Mouse (Mus musculus): ENCODE results near the gene Kcnip1. TPM values are rescaled to one million over a fixed set of nuclear protein-coding genes. Genes with fewer than 3 reads are reported as not detected.

Gene Kcnip1
- polyA plus RNA-seq, 1 experiment = 32.2 TPM

DNA sequence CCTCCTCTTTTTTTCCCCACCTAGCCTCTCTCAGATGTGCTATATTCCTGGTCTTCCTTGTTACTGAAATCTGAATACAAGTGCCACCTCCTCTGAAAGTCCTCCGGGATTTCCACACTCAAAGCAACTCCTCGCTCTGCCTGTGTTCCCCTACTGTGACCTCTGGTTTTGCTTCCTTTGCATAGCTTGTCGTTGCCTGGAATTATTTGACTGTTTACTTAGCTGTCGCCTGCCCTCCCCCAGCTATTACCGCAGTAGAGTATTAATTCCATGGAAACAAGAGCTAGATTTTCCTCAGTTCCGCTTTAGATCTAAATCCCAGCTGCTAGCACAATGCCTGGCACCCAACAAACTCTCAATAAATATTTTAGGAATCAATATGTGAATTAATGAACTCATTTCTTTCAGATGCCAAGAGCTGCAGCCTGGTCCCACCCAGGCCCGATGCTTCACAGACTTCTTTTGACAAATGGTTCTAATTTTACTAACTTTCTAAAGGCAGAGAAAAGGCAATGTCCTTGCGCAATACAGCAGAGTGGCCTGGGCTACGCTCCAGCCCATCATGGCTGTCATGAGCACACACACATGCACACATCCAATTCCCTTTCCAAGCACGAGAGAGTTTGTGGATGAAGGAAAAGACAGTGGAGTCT is 192.4 kb downstream of the Kcnip1 start:
- no peak overlapping the region for H3K27ac ChIP-seq (ENCODE audit: insufficient read depth, low read length)
- H3K4me3 ChIP-seq (ENCODE audit: insufficient read depth, low read length) = no peak overlapping the region
- no peaks in the 10 kb centered on the region for H3K4me1 ChIP-seq (ENCODE audit: control insufficient read depth, insufficient read depth, low read length)
- TF ChIP-seq CTCF (IDR thresholded peaks at IDR 0.05; ENCODE audit: extremely low read depth, insufficient read depth, low read length) (no peak), POLR2A (IDR thresholded peaks at IDR 0.05; ENCODE audit: extremely low read depth, insufficient read depth, low read length) (no peak)

DNA sequence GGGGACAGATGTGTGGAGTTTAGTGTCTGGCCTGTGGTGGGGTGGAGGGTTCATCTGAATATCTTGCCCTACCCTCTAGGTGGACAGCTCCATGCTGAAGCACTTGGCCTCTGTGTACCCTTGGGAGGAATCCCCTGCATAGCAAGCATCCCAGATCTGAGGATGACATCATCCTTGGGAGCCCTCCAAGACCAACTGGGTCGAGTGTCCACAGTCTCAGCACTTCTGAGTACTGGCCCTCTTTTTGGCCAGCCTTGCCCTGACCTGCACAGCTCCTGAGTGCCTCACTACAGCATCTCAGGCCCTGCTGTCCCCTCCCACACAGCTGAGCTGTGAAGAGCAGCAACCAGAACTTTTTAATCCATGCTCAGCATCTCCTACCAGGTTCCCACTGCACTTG is 193.0 kb downstream of the Kcnip1 start:
- Histone ChIP-seq H3K27ac (ENCODE audit: insufficient read depth, low read length) (no peak overlapping the region), H3K4me3 (ENCODE audit: insufficient read depth, low read length) (no peak overlapping the region), H3K4me1 (ENCODE audit: control insufficient read depth, insufficient read depth, low read length) (no peaks in the 10 kb centered on the region)
- TF ChIP-seq POLR2A (IDR thresholded peaks at IDR 0.05; ENCODE audit: extremely low read depth, insufficient read depth, low read length) = no peak
- TF ChIP-seq CTCF (IDR thresholded peaks at IDR 0.05; ENCODE audit: extremely low read depth, insufficient read depth, low read length) = no peak

DNA sequence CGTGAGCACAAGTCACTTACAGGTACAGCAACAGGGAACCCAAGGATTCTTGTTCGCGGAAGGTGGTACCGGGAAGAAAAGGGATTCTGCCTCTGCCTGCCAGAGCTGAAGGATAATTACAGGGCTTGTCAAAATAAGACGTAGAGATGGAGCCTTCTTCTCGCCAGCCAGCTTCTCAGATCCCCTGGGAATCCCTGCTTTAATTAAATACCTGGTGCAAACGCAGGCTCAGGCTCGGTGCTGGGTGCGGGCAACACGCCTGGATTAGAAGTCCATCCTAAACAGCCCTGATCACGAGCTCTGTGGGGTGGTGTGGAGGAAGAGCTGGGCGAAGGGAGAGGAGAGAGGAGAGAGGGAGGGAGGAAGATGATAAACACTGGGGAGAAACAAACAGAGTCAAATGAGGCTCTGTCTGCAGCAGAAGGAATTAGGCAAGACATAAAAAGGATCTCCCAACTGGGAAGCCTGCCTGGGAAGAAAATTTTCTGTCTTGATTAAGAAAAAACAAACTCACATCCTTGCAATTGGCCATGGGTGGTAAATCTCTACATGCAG is 194.8 kb downstream of the Kcnip1 start:
- TF ChIP-seq POLR2A (IDR thresholded peaks at IDR 0.05; ENCODE audit: extremely low read depth, insufficient read depth, low read length) (no peak), CTCF (IDR thresholded peaks at IDR 0.05; ENCODE audit: extremely low read depth, insufficient read depth, low read length) (no peak)
- no peak overlapping the region for H3K4me3 ChIP-seq (ENCODE audit: insufficient read depth, low read length)
- no peak overlapping the region for H3K27ac ChIP-seq (ENCODE audit: insufficient read depth, low read length)
- no peaks in the 10 kb centered on the region for H3K4me1 ChIP-seq (ENCODE audit: control insufficient read depth, insufficient read depth, low read length)

DNA sequence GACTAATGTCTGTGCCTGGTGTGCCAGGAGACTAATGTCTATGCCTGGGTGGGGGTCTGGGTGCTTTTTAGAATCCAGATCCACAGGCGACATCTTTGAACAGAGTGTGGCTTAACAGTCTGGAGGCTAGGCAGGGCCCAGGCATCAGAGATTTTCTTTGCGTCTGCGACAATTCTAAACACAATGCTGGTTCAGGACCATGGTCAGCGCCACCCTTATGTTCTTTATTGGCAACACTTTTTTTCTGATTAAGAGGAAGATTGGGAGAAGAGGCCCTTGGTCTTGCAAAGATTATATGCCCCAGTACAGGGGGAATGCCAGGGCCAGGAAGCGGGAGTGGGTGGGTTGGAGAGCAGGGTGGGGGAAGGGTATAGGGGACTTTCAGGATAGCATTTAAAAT is 205.6 kb downstream of the Kcnip1 start:
- H3K4me3 ChIP-seq (ENCODE audit: insufficient read depth, low read length) = no peak overlapping the region
- no peak for TF ChIP-seq CTCF (IDR thresholded peaks at IDR 0.05; ENCODE audit: extremely low read depth, insufficient read depth, low read length)
- TF ChIP-seq POLR2A (IDR thresholded peaks at IDR 0.05; ENCODE audit: extremely low read depth, insufficient read depth, low read length) = no peak
- no peak overlapping the region for H3K27ac ChIP-seq (ENCODE audit: insufficient read depth, low read length)
- no peaks in the 10 kb centered on the region for H3K4me1 ChIP-seq (ENCODE audit: control insufficient read depth, insufficient read depth, low read length)

DNA sequence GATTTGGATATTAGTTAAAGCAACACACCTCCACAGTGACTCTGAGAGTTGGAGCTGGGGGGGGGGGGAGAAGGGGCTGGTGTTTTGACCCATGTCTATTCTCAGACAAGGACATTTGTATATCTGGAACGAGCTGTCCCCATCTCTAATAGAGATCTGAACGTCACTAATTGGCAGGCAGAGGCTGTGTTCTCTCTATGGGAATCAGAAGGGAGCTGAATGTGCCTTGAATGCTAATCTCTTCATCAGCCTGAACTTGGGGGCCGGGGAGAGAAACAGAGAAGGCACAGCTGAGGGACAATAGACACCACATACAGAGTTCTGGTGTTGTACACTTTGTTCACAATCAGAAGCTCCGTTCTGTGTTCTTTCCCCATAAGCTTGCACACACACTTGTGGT is 206.4 kb downstream of the Kcnip1 start:
- no peaks in the 10 kb centered on the region for H3K4me1 ChIP-seq (ENCODE audit: control insufficient read depth, insufficient read depth, low read length)
- no peak for TF ChIP-seq CTCF (IDR thresholded peaks at IDR 0.05; ENCODE audit: extremely low read depth, insufficient read depth, low read length)
- TF ChIP-seq POLR2A (IDR thresholded peaks at IDR 0.05; ENCODE audit: extremely low read depth, insufficient read depth, low read length) = no peak
- H3K4me3 ChIP-seq (ENCODE audit: insufficient read depth, low read length) = no peak overlapping the region
- H3K27ac ChIP-seq (ENCODE audit: insufficient read depth, low read length) = no peak overlapping the region

DNA sequence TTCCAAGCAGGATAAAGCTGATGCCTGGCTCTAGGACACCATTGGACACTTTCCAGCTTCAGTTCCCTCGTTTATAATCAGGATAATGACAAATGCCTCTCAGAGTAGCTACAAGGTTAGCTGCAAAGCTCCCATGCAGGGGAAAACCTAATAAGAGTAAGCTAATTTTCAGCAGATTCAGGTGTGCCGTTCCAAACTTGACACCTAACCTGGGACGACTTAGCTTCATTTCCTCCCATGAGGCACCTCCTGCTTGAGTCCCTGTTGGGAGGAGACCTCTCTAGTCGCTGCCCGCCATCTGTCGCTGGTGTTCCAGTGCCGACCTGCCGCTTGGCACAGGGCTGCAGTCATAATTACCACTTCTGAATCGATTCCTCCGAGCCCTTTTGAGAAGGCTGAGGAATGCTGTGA is 211.4 kb downstream of the Kcnip1 start:
- H3K4me3 ChIP-seq (ENCODE audit: insufficient read depth, low read length) = no peak overlapping the region

DNA sequence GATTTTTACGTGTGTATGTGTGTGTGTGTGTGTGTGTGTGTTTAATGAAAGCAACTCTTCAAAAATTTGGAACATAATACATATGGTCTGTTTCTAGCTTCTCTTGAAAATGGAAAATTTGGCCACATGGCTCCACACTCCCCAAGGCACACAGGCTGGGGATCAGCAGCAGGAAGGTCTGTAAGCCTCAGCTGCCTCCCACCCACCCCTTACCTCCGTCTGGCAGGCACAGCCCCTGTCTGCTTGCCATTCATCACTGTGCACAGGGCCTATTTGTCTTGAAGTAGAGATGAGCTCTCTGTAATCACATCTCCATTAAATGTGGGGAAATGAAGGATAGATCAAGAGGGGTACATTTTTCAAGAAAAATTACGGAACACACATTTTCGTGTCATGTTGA is 212.7 kb downstream of the Kcnip1 start:
- Histone ChIP-seq H3K4me3 (ENCODE audit: insufficient read depth, low read length) (no peak overlapping the region), H3K27ac (ENCODE audit: insufficient read depth, low read length) (no peak overlapping the region), H3K4me1 (ENCODE audit: control insufficient read depth, insufficient read depth, low read length) (no peaks in the 10 kb centered on the region)
- TF ChIP-seq CTCF (IDR thresholded peaks at IDR 0.05; ENCODE audit: extremely low read depth, insufficient read depth, low read length) (no peak), POLR2A (IDR thresholded peaks at IDR 0.05; ENCODE audit: extremely low read depth, insufficient read depth, low read length) (no peak)

More for the DNA sequence above, 211.4 kb downstream of the Kcnip1 start:
- no peaks in the 10 kb centered on the region for H3K4me1 ChIP-seq (ENCODE audit: control insufficient read depth, insufficient read depth, low read length)
- TF ChIP-seq POLR2A (IDR thresholded peaks at IDR 0.05; ENCODE audit: extremely low read depth, insufficient read depth, low read length) (no peak), CTCF (IDR thresholded peaks at IDR 0.05; ENCODE audit: extremely low read depth, insufficient read depth, low read length) (no peak)
- no peak overlapping the region for H3K27ac ChIP-seq (ENCODE audit: insufficient read depth, low read length)

DNA sequence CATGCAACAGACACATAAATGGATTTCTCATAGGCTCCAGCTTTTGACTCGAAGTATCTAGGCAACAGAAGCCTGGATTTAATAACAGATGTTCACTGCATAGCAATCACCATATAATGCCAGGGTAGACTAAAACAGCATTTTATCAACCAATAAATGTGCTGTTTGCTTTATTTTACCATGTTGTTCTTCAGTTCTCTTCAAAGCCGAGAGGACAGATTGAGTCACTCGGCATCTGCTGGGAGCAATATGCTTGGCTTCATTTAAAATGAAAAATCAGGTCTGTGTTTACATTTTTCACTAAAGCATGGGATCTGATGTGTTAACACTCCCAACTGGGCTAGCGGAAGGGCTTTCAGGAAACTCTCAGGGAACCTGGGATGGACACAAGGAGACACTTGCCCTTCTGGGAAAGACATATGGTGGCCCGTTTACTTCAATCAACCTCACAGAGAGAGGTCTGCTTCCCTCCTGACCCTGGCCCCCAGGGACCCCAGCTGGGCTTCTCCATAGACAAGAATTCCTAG is 220.3 kb downstream of the Kcnip1 start:
- H3K27ac ChIP-seq (ENCODE audit: insufficient read depth, low read length) = no peak overlapping the region

DNA sequence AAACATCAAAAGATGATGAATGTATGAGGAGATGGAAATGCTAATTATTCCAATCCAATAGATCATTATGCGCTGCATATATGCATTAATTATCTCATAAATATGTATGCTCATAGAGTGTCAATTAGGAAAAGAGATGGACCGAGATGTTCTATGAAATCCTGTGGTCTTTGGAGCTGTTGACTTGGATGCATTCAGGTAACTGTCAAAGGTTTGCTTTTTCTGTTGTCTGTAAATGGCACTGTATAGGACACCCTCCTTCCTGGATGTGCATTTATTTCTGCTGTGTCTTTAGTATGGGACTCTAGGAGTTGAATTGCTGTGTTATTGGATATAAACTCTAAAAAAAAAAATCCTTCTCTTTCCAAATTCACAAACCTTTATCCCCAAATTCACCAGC is 220.9 kb downstream of the Kcnip1 start:
- TF ChIP-seq CTCF (IDR thresholded peaks at IDR 0.05; ENCODE audit: extremely low read depth, insufficient read depth, low read length) (no peak), POLR2A (IDR thresholded peaks at IDR 0.05; ENCODE audit: extremely low read depth, insufficient read depth, low read length) (no peak)
- Histone ChIP-seq H3K4me3 (ENCODE audit: insufficient read depth, low read length) (no peak overlapping the region), H3K27ac (ENCODE audit: insufficient read depth, low read length) (no peak overlapping the region), H3K4me1 (ENCODE audit: control insufficient read depth, insufficient read depth, low read length) (no peaks in the 10 kb centered on the region; the same call in 1 of the 2 replicates)

More for the DNA sequence above, 220.3 kb downstream of the Kcnip1 start:
- Histone ChIP-seq H3K4me3 (ENCODE audit: insufficient read depth, low read length) (no peak overlapping the region), H3K4me1 (ENCODE audit: control insufficient read depth, insufficient read depth, low read length) (no peaks in the 10 kb centered on the region; the same call in 1 of the 2 replicates)
- TF ChIP-seq POLR2A (IDR thresholded peaks at IDR 0.05; ENCODE audit: extremely low read depth, insufficient read depth, low read length) (no peak), CTCF (IDR thresholded peaks at IDR 0.05; ENCODE audit: extremely low read depth, insufficient read depth, low read length) (no peak)
